In the genomic region with DNA sequence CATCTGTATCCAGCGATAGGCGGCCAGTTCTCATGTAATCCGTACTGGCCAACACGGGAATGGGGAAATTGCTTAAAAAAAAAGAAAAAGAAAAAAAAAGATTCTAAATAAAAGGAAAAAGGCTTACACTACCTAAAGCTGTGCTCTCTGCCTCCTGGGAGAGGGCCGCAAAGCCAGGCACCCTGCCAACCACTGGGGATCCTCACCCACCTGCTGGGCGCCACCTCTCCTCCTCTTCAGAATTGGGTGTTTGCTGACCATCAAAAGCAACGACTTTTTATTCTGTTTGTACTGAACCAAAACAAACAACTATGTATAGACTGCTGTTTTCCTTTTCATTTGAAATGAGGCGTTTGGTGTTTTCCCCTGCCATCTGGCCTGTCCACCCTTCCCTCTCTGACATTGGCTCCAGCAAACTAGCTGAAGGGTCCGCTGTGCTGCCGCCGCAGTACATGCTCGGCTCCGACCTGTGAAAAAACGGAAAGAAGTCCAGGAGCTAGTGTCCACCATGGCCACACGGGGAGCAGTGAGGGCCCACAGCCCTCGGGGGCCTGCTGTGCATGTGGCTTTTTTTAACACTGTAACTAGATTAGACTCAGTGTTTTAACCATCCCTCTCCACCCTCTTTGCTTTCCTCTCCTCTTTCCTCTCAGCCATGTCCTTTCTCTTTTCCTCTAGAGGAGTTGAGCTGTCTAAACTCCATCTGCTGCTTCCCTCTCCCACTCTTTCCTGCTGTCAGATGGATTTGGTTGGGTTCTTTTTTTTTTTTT, we compare ENCODE assay signal across 21 mouse cellular contexts. TPM values are rescaled to one million over a fixed set of nuclear protein-coding genes. Genes with fewer than 3 reads are reported as not detected.
DNase-seq lines count a peak whose midpoint lies in the region; ATAC-seq and TF ChIP-seq lines count a peak whose summit lies in the region.
"Had no signal": no experiment of that assay in that cellular context is flagged by ENCODE, and none has a peak within 500 bp of the region (broad histone marks: within the 10 kb centered on the region; RNA-seq: fewer than 3 reads in every experiment).

No protein-coding gene starts in this region.

- H3K4me2 ChIP-seq in forebrain, embryonic 13.5 days, result no peak overlapping the region
- no peak overlapping the region for H3K4me2 ChIP-seq in forebrain, embryonic 16.5 days (ENCODE audit: low read length)
- no peak overlapping the region for H3K4me2 ChIP-seq in intestine, postnatal 0 days (replicated peaks; ENCODE audit: low read depth)
- H3K4me2 ChIP-seq: heart, embryonic 11.5 days; liver, embryonic 12.5 days; lung, embryonic 14.5 days; midbrain, embryonic 12.5 days; stomach, embryonic 15.5 days had no signal

- intact Hi-C loops in left cerebral cortex, postnatal 25 days (cut with DNase I), result no loop called here
- intact Hi-C loops in left cerebral cortex, postnatal 10 days (cut with DNase I), result no loop called here

- no peak for DNase-seq in forebrain, embryonic 10.5 days (ENCODE audit: extremely low spot score, low spot score)
- peak; percentile 34 to 77 for DNase-seq in left cerebral cortex, postnatal 25 days (ENCODE audit: low spot score in 2 of 2)
- DNase-seq in left cerebral cortex, postnatal 10 days (ENCODE audit: extremely low spot score in 1 of 2, low spot score in 2 of 2), result no peak
- DNase-seq in cerebellum, postnatal 14 days, result peak; percentile 54 to 61
- DNase-seq: adrenal gland, postnatal 36 days; gastrocnemius, postnatal 36 days; heart, postnatal 14 days; kidney, adult 2 months; kidney, postnatal 14 days; lung, embryonic 14.5 days; lung, postnatal 4 days; thymus, adult 2 months had no signal

- no peaks in the 10 kb centered on the region for H3K9me3 ChIP-seq in forebrain, embryonic 13.5 days (replicated peaks)
- no peaks in the 10 kb centered on the region for H3K9me3 ChIP-seq in forebrain, embryonic 10.5 days
- H3K9me3 ChIP-seq in forebrain, embryonic 16.5 days (ENCODE audit: control insufficient read depth, low read length), result no peaks in the 10 kb centered on the region
- no peaks in the 10 kb centered on the region for H3K9me3 ChIP-seq in intestine, postnatal 0 days (ENCODE audit: control insufficient read depth)
- H3K9me3 ChIP-seq: liver, embryonic 12.5 days; midbrain, embryonic 12.5 days; stomach, embryonic 15.5 days had no signal

- peaks cover 7% of the 10 kb centered on the region; the same call in 1 of the 2 replicates for H3K4me1 ChIP-seq in forebrain, embryonic 13.5 days
- H3K4me1 ChIP-seq in forebrain, embryonic 10.5 days, result peaks cover 15% of the 10 kb centered on the region
- H3K4me1 ChIP-seq in forebrain, embryonic 16.5 days (replicated peaks; ENCODE audit: control insufficient read depth, insufficient read depth, low read length), result peaks cover 12% of the 10 kb centered on the region
- no peaks in the 10 kb centered on the region for H3K4me1 ChIP-seq in intestine, postnatal 0 days (replicated peaks; ENCODE audit: control insufficient read depth, insufficient read depth, low read length)
- H3K4me1 ChIP-seq: stomach, embryonic 15.5 days had no signal

- no peak for ATAC-seq in forebrain, embryonic 13.5 days
- ATAC-seq in forebrain, embryonic 16.5 days, result no peak
- no peak for ATAC-seq in intestine, postnatal 0 days
- ATAC-seq: activated CD4-positive, CD25-positive, alpha-beta regulatory T cell, adult 4 months; liver, embryonic 12.5 days; Patski had no signal

- 80% methylated on average over 16 of the region's 16 CpGs for WGBS in forebrain, embryonic 13.5 days
- WGBS in forebrain, embryonic 10.5 days, result 90% methylated on average over 16 of the region's 16 CpGs
- WGBS in forebrain, embryonic 16.5 days, result 73% methylated on average over 16 of the region's 16 CpGs
- 79% methylated on average over 16 of the region's 16 CpGs for WGBS in intestine, postnatal 0 days

- peaks cover 65% of the 10 kb centered on the region for H3K36me3 ChIP-seq in forebrain, embryonic 13.5 days (ENCODE audit: poor library complexity, severe bottlenecking)
- H3K36me3 ChIP-seq in forebrain, embryonic 10.5 days (replicated peaks), result peaks cover 76% of the 10 kb centered on the region
- peaks cover 9% of the 10 kb centered on the region; the same call in 1 of the 2 replicates for H3K36me3 ChIP-seq in forebrain, embryonic 16.5 days (ENCODE audit: control insufficient read depth, insufficient read depth)
- H3K36me3 ChIP-seq in intestine, postnatal 0 days (ENCODE audit: control insufficient read depth, insufficient read depth), result peaks cover 48% of the 10 kb centered on the region

- peak overlapping the region; percentile 51; the same call in 1 of the 2 replicates for H3K27ac ChIP-seq in forebrain, embryonic 13.5 days
- H3K27ac ChIP-seq in forebrain, embryonic 10.5 days, result no peak overlapping the region
- peak overlapping the region; percentile 88 for H3K27ac ChIP-seq in forebrain, embryonic 16.5 days (ENCODE audit: low read length)
- H3K27ac ChIP-seq in intestine, postnatal 0 days (ENCODE audit: low read depth, low read length), result no peak overlapping the region
- H3K27ac ChIP-seq: liver, embryonic 12.5 days; midbrain, embryonic 12.5 days; stomach, embryonic 15.5 days had no signal

- H3K4me3 ChIP-seq in forebrain, embryonic 13.5 days, result no peak overlapping the region
- H3K4me3 ChIP-seq in forebrain, embryonic 10.5 days, result no peak overlapping the region
- no peak overlapping the region for H3K4me3 ChIP-seq in forebrain, embryonic 16.5 days (replicated peaks; ENCODE audit: low read length)
- H3K4me3 ChIP-seq in intestine, postnatal 0 days (ENCODE audit: low read depth, low read length), result no peak overlapping the region
- H3K4me3 ChIP-seq: liver, embryonic 12.5 days; midbrain, embryonic 12.5 days; stomach, embryonic 15.5 days had no signal

- no peak for TF ChIP-seq CTCF in intestine, postnatal 0 days (IDR thresholded peaks at IDR 0.05; ENCODE audit: low read depth)

- H3K9ac ChIP-seq in forebrain, embryonic 13.5 days, result no peak overlapping the region
- H3K9ac ChIP-seq in forebrain, embryonic 16.5 days (replicated peaks; ENCODE audit: low read depth, low read length), result no peak overlapping the region
- no peak overlapping the region for H3K9ac ChIP-seq in intestine, postnatal 0 days (ENCODE audit: low read depth, low read length)
- H3K9ac ChIP-seq: liver, embryonic 12.5 days; lung, embryonic 14.5 days; midbrain, embryonic 12.5 days; stomach, embryonic 15.5 days had no signal

- peaks cover 3% of the 10 kb centered on the region; the same call in 1 of the 2 replicates for H3K27me3 ChIP-seq in forebrain, embryonic 13.5 days
- peaks cover 31% of the 10 kb centered on the region for H3K27me3 ChIP-seq in forebrain, embryonic 10.5 days (ENCODE audit: poor library complexity, severe bottlenecking)
- no peaks in the 10 kb centered on the region for H3K27me3 ChIP-seq in forebrain, embryonic 16.5 days (replicated peaks; ENCODE audit: control insufficient read depth, insufficient read depth, low read length)
- H3K27me3 ChIP-seq in intestine, postnatal 0 days (replicated peaks; ENCODE audit: control insufficient read depth, insufficient read depth, low read length), result no peaks in the 10 kb centered on the region
- H3K27me3 ChIP-seq: Patski; stomach, embryonic 15.5 days had no signal

RNA-seq across cellular contexts. Expression of gene Cdk5r1, which starts 4.8 kb away (rescaled TPM):
- 67.9 and 73.9 TPM in 2 replicates for polyA plus RNA-seq in forebrain, embryonic 13.5 days (2015; fragmentation: Nextera tagmentation; extraction: Ambion mirVana)
- polyA plus RNA-seq in forebrain, embryonic 10.5 days (2016; fragmentation: Nextera tagmentation; extraction: Ambion mirVana), result 3.1 and 4.7 TPM in 2 replicates
- 100 to 1,000 TPM; 339 to 344 TPM for total RNA-seq in left cerebral cortex, postnatal 25 days (2021)
- total RNA-seq in left cerebral cortex, postnatal 10 days (2021), result 100 to 1,000 TPM; 327 to 329 TPM
- 109 and 113 TPM in 2 replicates for polyA plus RNA-seq in forebrain, embryonic 16.5 days (2015; fragmentation: Nextera tagmentation; extraction: Ambion mirVana)
- 0.61 and 0.64 TPM in 2 replicates for polyA plus RNA-seq in intestine, postnatal 0 days (2015; fragmentation: Nextera tagmentation; extraction: Ambion mirVana)

RNA-seq across cellular contexts. Expression of gene Psmd11, which starts 43.6 kb away (rescaled TPM):
- 370 and 373 TPM in 2 replicates for polyA plus RNA-seq in forebrain, embryonic 13.5 days (2015; fragmentation: Nextera tagmentation; extraction: Ambion mirVana)
- 414 and 424 TPM in 2 replicates for polyA plus RNA-seq in forebrain, embryonic 10.5 days (2016; fragmentation: Nextera tagmentation; extraction: Ambion mirVana)
- total RNA-seq in left cerebral cortex, postnatal 25 days (2021), result 100 to 1,000 TPM in 1 of 2 experiments, 10 to 100 TPM in 1; 93.5 to 110 TPM
- total RNA-seq in left cerebral cortex, postnatal 10 days (2021), result 100 to 1,000 TPM; 101 to 118 TPM
- 336 and 357 TPM in 2 replicates for polyA plus RNA-seq in forebrain, embryonic 16.5 days (2015; fragmentation: Nextera tagmentation; extraction: Ambion mirVana)
- polyA plus RNA-seq in intestine, postnatal 0 days (2015; fragmentation: Nextera tagmentation; extraction: Ambion mirVana), result 156 and 171 TPM in 2 replicates

Comparison
In these comparisons a context has a peak if more than half of its experiments do, and no peak if none do; other contexts are left out.
1. H3K27ac ChIP-seq: peak in forebrain, embryonic 13.5 days (single experiment) and forebrain, embryonic 16.5 days (single experiment); none in forebrain, embryonic 10.5 days (single experiment) and intestine, postnatal 0 days (single experiment).
2. DNase-seq: peak in left cerebral cortex, postnatal 25 days (2 of 2) and cerebellum, postnatal 14 days (2 of 2); none in forebrain, embryonic 10.5 days (single experiment) and left cerebral cortex, postnatal 10 days (0 of 2).
3. RNA of gene Cdk5r1, which starts 4.8 kb away (polyA plus RNA-seq): 109 to 113 TPM in forebrain, embryonic 16.5 days and 67.9 to 73.9 TPM in forebrain, embryonic 13.5 days; 3.1 to 4.7 TPM in forebrain, embryonic 10.5 days and 0.61 to 0.64 TPM in intestine, postnatal 0 days; every median in the first group is over 10 times any median in the second.